Mouse (Mus musculus) fibroblast of lung, adult 2 months (primary cell): ENCODE results near the gene St5.
A peak's percentile ranks its signal among the peaks of the same experiment; 100 is the strongest.

Experiments used
- DNase-seq: peaks from one replicate; pipeline ENCODE4 v3.0.0-alpha.2; 2011; ENCODE audit warnings: low read depth

Gene St5

DNA sequence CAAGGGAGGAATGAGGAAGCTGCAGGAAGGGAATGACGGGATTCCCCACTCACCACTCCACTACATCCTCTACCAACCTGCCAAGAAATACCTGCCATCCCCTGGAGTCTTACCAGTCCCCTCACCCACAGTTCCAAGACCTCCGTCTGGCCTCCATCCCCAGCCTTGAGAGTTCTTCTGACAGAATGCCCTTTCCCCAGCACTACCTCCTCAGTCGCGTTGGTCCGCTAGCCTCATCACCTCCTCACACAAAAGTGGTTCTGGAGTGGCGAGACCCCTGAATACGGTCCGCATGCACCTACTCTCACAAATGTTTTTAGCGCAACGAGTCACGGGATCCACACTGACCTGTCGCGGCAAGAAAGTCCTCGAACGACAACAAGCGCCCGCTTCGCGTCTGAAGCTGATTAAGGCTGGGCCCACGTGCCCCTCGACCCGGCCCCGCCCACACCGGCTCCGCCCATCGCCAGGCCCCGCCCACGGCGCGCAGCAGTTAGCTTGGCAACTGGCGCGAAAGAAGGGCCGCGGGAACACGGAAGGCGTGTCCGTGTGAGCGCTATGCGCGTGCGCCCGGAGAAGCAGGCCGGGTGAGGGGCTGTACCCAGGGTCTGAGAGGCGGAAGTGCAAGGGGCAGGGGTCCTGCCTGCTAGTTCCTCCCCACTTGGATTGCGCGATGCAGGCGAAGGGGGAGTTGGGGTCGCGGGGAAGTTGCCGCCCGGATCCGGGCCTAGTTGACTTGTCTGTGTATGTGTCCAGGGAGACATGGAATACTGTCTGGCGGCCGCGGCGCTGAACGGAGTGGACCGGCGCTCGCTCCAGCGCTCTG lies at the start of gene St5, which contains the start of gene Akip1:
St5 (minus strand) TSS at position 416 of the 826 bp plus-strand sequence.
Akip1 (plus strand) TSS at position 501 of the 826 bp plus-strand sequence.
- DNase-seq = peak; percentile 66

GRCm38 (mm10) chr7:109752008-109752925 lies 48.9 kb upstream of the St5 start, which contains the start of gene Tmem9b:
TSS of gene Tmem9b (minus strand) at chr7:109752875.
- DNase-seq = no peak

DNA sequence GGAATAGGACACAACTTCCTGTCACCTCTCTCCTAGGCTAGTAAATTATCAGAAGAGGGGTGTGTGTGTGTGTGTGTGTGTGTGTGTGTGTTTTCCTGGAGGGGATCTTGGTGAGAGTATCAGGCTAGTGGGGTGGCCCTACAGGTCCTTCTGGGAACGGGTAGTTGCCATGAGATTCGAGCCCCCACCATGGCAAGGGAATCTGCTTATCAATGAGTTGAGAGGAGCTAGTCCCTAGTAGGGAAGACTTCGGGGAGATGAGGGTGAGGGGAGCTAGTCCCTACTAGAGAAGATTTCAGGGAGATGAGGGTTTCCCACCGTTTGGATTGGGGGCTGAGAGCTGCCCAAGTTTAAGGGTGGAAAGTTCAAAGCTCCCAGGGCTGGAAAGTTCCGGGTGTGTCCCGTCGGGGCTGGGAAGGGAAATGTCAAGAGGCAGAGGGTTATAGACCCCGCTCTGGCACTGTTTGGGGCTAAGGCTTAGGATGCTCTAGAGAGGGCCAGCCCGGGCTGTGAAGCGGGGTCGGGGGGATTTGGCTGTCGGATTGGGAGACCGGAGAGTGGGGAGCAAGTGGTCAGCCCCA lies 48.1 kb upstream of the St5 start:
- DNase-seq = no peak

DNA sequence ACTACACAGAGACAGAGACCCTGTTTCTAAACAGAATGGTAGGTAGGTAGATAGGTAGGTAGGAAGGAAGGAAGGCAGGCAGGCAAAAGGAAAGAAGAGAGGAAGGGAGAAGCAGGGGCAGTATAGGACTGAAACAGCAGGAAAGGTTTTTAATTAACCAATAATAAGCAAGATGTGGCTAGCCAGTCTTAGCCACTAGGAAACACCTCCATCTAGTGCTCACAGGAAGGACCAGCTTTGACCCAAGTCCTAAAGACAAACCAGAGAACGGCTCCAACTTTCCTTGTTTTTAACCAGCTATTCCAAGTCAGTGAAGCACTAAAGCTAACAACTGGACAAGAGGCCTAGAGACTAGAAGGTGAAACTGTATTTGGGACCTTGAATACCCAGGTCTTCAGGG lies 44.3 kb upstream of the St5 start:
- DNase-seq = no peak

- no peak for DNase-seq
These were observed 38.3 kb upstream of the St5 start for GRCm38 (mm10) chr7:109741703-109742102.

DNA sequence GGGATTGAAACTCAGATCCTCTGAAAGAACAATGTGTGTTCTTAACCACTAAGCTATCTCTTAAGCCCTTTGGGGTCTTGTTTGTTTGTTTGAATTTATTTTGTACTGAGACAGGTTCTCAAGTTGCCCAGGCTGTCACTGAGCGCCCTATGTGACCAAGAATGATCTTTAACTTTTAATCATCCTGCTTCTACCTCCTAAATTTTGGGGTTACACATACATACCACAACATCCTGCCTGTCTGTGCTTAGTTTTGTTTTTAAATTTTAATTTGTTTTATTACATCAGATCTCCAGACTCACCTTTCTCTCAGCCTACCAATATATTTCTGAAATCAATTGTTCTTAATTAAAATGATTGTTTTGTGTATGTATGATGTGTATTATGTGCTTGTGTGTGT lies 37.7 kb upstream of the St5 start:
- no peak for DNase-seq

- DNase-seq = no peak
These were observed 36.5 kb upstream of the St5 start for GRCm38 (mm10) chr7:109739822-109740370.

- no peak for DNase-seq
These were observed 31.4 kb upstream of the St5 start for GRCm38 (mm10) chr7:109734806-109735205.

- DNase-seq = no peak
These were observed 28.2 kb upstream of the St5 start, which contains the start of gene Ascl3 for GRCm38 (mm10) chr7:109731626-109732025. TSS of gene Ascl3 (minus strand) at chr7:109731726.

DNA sequence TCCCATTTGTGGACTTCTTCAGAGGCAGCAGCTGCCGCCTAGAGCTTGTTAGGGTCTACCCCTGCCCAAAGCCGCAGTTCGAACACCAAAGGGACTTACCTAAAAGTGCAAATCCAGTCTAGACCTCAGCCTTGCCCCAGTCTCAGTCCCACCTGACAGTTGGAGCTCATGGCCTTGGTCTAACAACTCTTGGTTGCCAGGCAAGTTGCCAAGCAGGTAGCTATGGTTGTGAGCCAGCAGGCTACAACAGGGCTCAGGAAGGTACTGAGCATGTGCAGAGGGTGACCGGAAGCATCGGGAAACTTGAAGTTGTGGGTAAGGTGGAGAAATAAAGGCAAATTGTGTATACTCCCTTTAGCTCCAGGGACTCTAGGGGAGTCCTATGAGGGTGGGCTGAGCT lies 20.3 kb upstream of the St5 start, which contains the start of gene BC051019:
BC051019 (minus strand) TSS at position 154 of the 400 bp plus-strand sequence.
- no peak for DNase-seq

DNA sequence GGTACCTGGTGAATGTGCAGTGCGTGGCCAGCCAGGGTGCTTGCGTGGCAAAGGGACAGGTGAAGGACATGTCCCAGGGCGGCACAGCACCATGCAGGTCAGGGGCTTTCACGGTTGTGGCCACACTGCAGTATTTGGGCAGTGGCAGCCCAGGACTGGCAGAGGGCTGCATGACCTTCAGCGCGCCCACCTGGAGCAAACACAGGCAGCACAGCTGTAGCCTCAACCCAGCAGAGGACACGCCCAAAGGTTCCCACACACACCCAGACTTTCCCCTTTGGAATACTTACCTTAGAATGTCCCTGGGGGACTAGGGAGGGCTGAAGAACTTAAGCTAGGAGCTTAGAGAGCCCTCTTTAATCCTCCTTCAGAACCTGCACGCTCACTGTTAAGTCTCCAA lies 19.7 kb upstream of the St5 start:
- DNase-seq = no peak

DNA sequence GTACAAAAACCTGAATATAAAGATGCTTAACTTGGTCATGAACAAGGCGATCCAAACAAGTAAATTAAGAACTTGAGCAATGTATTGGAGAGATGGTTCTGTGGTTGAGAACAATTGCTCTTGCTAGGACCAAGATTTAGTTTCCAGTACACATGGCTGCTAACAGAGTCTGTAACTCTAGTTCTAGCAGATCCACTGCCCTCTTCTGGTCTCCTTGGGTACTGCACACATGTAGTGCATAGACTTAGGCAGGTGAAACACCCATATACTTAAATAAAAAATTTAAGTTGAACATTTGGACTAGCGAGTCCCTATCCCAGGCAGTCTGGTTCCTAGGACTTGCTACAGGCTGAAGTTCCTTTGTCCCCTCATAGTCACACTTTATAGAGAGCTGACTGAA lies 19.2 kb upstream of the St5 start:
- no peak for DNase-seq

- DNase-seq = no peak
These were observed 15.9 kb upstream of the St5 start for GRCm38 (mm10) chr7:109719286-109719685.

DNA sequence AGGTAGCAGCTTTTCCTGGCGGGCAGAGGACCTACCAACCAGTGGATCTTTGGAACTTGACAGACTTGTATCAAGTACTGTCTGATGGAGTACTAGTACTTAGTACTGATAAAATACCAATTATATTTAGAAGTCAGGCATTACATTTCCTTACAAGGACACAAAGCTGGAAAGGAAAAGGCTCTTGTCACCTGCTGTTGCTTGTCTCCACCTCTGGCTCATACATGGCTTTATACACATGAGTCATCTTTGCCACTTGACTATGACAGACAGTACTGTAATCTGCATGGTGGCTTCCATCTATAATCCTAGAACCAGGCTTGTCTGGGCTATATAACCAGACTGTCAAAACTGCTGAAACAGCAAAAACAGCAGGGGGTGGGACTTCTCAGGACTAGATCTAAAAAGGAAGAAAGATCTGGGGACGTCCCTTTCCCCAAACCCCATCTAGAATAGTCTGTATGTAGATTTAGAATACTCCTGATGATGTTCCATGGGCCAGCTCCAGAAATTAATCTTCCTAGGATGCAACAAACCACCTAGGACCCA lies 10.1 kb upstream of the St5 start:
- DNase-seq = no peak

DNA sequence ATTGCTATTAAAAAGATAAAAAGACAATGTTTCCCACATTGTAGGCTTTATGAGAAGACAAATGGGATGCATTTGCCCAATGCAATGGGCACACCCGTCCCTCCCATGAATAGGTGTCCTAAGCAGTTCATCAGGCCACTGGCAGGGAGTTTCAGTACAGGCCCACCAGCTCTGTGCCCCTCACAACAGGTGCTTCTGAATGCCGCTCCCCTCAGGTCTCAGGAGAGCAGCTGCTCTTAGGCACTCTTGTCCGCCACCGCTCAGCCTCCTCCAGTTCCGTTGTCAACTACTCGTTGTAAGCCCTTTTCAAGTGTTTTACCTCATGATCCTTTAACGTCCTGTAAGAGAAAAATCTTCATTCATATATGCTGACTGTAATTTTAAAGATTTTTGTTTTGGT lies 8.8 kb upstream of the St5 start:
- DNase-seq = no peak

DNA sequence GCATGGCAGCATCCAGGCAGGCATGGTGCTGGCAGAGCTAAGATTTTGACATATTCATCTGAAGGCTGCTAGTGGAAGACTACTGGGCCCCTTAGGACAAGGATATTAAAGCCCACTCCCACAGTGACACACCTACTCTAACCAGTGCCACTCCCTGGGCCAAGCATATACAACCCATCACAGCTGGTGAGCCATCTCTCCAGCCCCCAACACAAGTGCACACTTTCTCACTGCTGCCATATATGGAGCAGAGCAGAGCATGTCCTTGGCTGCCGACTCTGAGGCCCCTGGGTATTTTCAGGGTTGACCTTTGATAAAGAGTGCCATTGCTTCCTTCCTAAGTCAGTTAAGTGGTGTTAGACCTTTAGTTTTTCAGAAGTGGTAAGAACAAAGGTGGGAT lies 6.7 kb upstream of the St5 start:
- DNase-seq = no peak

DNA sequence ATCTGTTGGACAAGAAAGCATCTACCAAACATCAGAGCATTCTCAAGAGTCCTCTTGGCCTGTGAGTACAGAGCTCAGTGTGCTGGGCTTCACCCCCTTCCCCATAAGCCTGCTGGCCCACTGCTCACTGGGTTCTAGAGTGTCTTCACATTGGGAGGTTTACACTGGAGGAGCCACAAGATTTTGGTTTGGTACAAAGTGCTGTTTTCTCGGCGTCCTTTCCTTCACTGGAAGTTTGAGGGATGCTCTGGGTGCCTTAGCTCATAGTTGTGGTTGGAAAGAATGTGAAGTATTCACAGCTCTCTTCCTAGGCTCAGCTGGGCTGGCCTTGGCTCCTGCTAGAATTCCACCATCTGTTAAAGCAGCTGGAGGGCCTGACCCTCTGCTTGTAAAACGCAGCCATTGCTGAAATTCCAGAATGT lies 5.6 kb upstream of the St5 start:
- DNase-seq = no peak

DNA sequence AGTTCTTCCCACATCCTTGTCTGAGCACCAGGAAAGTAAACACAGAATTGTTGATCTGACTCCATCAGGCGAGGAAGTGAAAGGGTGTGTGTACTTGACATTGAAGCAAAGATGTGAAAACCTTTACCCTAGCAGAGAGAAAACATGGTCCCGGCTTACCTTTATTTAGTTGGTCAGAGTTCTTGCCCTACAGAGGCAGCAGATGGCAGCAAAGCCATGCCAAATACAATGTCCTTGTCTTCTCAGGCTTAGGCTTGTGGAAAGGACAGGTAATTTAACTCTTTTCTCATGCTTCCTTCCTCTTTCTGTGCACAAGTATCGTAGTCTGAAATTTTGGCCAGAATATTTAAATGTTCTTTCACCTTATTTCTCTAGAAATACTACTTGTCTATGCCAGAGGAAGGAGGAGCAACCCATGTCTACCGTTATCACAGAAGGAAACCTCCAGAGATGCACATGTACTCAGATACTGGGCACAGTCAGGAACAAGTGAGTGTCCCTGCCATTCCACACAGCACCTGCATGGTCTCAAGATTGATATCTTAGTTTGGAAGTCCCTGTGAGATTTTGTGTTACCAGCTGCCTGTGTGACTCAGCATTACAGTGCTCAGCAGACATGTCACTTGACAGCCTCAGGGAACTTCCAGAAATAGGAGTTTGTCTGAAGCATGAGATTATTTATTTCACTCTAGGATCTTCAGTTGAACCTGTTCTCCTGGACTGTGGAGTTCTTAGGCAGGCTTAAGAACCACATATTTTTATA lies 3.8 kb upstream of the St5 start:
- DNase-seq = no peak

GRCm38 (mm10) chr7:109704461-109704860 lies 1.1 kb upstream of the St5 start:
- no peak for DNase-seq

DNA sequence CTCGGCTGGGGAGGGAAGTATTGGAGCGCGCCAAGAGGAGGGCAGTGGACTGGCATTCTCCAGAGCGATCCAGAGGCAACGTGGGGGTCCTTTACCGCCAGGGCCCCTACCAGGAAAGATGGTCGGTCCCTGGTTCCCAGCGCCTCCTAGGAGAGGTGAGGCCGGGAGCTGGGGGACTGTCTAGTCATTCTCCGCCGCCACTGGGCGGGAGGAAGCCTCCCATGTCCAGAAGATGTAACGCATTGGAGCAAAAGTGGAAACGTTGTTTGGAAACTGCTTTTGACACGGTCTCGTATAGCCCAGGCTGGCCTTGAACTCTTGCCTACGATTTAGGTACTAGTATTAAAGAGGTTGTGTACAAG lies 592 bp upstream of the St5 start:
- DNase-seq = no peak

DNA sequence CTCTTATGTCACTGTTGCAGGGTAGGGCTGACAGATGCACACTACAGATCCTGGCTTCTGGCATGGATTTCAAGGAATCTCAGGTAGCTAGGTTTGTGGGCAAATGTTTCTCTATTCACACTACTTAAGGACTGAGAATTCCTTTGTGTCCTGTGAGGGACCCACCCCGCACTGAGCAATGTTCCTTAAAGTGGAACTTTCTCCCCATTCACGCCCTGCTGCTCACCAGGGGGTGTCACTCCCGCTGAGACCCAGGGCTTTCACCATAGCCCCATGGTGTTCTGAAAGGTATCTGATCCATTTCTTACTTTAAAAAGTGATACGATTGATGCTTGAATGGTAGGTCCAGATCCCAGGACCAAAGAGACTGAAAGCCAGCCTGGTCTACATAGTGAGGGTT lies 684 bp downstream of the St5 start:
- no peak for DNase-seq
